Mouse (Mus musculus) testis, postnatal 10 days (tissue): ENCODE measurements around the gene Usp54.

Source experiments
- DNase-seq: peaks from one replicate; pipeline ENCODE4 v3.0.0; 2021; ENCODE audit warnings: low spot score

Usp54 gene

GRCm38 (mm10) chr14:20640644-20641437, at the start of gene Usp54:
Gene Usp54, minus strand, starts transcription at chr14:20641063.
- peak; percentile 98 for DNase-seq

GRCm38 (mm10) chr14:20689009-20689408, 48.1 kb upstream of the Usp54 start:
- no peak for DNase-seq

- no peak for DNase-seq
These were observed 45.7 kb upstream of the Usp54 start for GRCm38 (mm10) chr14:20686576-20686975.

GRCm38 (mm10) chr14:20682498-20682897, 41.6 kb upstream of the Usp54 start:
- no peak for DNase-seq

- no peak for DNase-seq
These were observed 40.9 kb upstream of the Usp54 start for GRCm38 (mm10) chr14:20681742-20682141.

GRCm38 (mm10) chr14:20677906-20678305, 37.0 kb upstream of the Usp54 start:
- DNase-seq: no peak

- DNase-seq: peak; percentile 99
These were observed 33.4 kb upstream of the Usp54 start, which contains the start of gene Sec24c for GRCm38 (mm10) chr14:20674064-20674833. Gene Sec24c, plus strand, starts transcription at chr14:20674308.

- DNase-seq: no peak
These were observed 32.8 kb upstream of the Usp54 start for GRCm38 (mm10) chr14:20673735-20674063.

GRCm38 (mm10) chr14:20672990-20673389, 32.1 kb upstream of the Usp54 start:
- DNase-seq: peak; percentile 67

- no peak for DNase-seq
These were observed 27.4 kb upstream of the Usp54 start, which contains the start of gene Synpo2l for GRCm38 (mm10) chr14:20668154-20668810. Gene Synpo2l, minus strand, starts transcription at chr14:20668354.

GRCm38 (mm10) chr14:20667469-20667868, 26.6 kb upstream of the Usp54 start:
- no peak for DNase-seq

GRCm38 (mm10) chr14:20664436-20664835, 23.6 kb upstream of the Usp54 start:
- DNase-seq: no peak

- no peak for DNase-seq
These were observed 22.7 kb upstream of the Usp54 start for GRCm38 (mm10) chr14:20663601-20664000.

GRCm38 (mm10) chr14:20662740-20663139, 21.9 kb upstream of the Usp54 start:
- no peak for DNase-seq

- DNase-seq: peak; percentile 59
These were observed 20.9 kb upstream of the Usp54 start for GRCm38 (mm10) chr14:20661661-20662331.

GRCm38 (mm10) chr14:20660827-20661660, 20.2 kb upstream of the Usp54 start:
- DNase-seq: peak; percentile 95

- no peak for DNase-seq
These were observed 18.8 kb upstream of the Usp54 start for GRCm38 (mm10) chr14:20659687-20660086.

GRCm38 (mm10) chr14:20658902-20659301, 18.0 kb upstream of the Usp54 start:
- no peak for DNase-seq

- DNase-seq: no peak
These were observed 17.5 kb upstream of the Usp54 start for GRCm38 (mm10) chr14:20658326-20658725.

GRCm38 (mm10) chr14:20656361-20656760, 15.5 kb upstream of the Usp54 start, which contains the start of gene Myoz1:
Gene Myoz1, minus strand, starts transcription at chr14:20656540.
- DNase-seq: no peak

- DNase-seq: peak; percentile 79
These were observed 14.9 kb upstream of the Usp54 start for GRCm38 (mm10) chr14:20655731-20656130.
